Mouse (Mus musculus): ENCODE data around the gene Ddah2. TPM values are rescaled to one million over a fixed set of nuclear protein-coding genes. Genes with fewer than 3 reads are reported as not detected.
A peak's percentile ranks its signal among the peaks of the same experiment; 100 is the strongest.

Ddah2 gene
- polyA plus RNA-seq, 1 experiment from 2014 or later: 194 TPM

DNA sequence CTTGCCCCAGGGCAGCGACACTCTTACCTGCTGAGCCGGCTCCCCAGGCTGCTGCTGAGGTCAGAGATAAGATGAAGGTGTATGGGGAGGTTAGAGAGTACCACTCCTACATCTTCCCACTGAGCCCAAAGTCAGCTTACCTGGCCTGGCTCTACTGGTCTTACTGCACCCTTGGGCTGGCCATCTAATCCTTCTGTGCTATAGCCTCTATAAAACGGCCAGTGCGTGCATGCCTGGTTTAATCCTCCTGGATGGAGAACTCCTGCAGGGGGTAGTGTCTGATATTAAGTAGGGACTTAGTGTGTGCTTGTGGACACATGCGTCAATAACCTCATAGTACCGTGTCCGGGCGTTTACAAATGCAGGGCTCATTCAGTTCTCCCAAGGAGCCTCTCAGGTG, 38.3 kb upstream of the Ddah2 start:
- Histone ChIP-seq H3K4me1 (peaks cover 62% of the 10 kb centered on the region), H3K27ac (replicated peaks) (no peak overlapping the region), H3K9me3 (no peaks in the 10 kb centered on the region), H3K4me2 (no peak overlapping the region), H3K4me3 (no peak overlapping the region), H3K36me3 (peaks cover 9% of the 10 kb centered on the region), H3K27me3 (replicated peaks) (peaks cover 4% of the 10 kb centered on the region; the same call in 1 of the 2 replicates), H3K9ac (no peak overlapping the region)
- no peak for ATAC-seq (ENCODE audit: extremely low read depth, insufficient number of reproducible peaks, low FRiP score, low TSS enrichment)
- 80% methylated on average over 8 of the region's 8 CpGs for WGBS

DNA sequence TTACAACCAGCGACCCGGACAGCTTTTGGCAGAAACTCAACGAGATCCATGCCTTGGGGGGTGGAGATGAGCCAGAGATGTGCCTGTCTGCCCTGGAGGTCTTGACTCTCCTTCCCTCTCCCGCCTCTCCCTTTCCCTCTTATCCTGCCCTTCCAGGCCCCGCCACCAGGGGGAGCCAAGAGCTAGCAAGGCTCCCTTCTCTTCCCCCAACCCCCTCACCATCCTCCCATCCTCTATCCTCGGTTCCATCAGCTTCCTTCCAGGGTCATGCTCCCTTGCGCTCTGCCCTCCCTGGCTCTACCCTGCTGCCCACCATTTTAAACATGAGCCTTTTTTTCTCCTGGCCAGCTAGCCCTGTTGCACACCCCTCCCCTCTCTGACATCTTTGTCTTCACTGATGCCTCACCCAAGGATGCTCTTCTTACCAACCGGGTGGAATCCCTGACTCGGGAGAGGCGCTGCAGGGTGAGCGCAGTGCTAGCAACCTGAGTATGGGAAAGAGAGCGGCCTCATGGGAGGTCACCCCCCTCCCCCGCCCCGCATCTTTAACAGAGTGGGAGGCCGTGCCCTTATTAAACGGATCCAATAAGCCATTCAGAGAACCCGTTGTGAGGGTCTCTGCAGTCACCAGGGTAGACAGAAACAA, 37.5 kb upstream of the Ddah2 start:
- Histone ChIP-seq H3K4me2 (peak overlapping the region; percentile 46), H3K36me3 (peaks cover 1% of the 10 kb centered on the region), H3K9me3 (no peaks in the 10 kb centered on the region), H3K9ac (peak overlapping the region; percentile 52; the same call in 1 of the 2 replicates), H3K4me3 (peak overlapping the region; percentile 16), H3K4me1 (peaks cover 60% of the 10 kb centered on the region), H3K27me3 (replicated peaks) (peaks cover 4% of the 10 kb centered on the region; the same call in 1 of the 2 replicates), H3K27ac (replicated peaks) (peak overlapping the region; percentile 83)
- ATAC-seq (ENCODE audit: extremely low read depth, insufficient number of reproducible peaks, low FRiP score, low TSS enrichment): no peak
- 7% methylated on average over 17 of the region's 17 CpGs for WGBS

DNA sequence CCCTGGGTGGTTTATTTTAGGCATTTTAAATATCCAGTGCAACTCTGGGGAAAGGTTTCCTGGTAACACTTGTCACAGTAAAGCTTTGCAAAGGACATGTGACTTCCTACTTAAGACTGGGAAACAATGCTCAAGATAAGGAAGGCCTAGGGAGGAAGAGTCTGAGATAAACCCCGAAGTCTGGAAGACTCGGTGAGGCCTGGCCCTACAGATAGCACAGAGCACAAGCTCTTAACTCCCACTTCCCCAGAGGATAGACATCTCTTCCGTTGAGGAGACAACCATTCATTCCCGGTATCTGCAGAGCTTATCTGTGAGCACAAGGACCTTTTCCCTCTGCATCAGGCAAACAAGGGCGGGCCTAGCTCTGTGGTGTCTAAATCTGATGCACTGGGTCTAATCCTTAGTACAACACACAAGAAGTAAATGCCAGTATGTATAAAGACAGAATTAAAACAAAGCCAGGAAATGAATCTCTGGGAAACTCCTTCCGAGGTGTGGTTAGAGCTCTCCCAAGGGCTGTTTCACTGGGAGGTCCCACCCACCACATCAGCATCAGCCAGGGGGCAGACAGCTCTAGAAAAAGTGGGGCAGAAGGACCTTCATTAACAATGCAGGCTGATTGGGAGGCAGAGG, 36.9 kb upstream of the Ddah2 start:
- Histone ChIP-seq H3K9ac (peak overlapping the region; percentile 37; the same call in 1 of the 2 replicates), H3K9me3 (no peaks in the 10 kb centered on the region), H3K4me1 (peaks cover 60% of the 10 kb centered on the region)

DNA sequence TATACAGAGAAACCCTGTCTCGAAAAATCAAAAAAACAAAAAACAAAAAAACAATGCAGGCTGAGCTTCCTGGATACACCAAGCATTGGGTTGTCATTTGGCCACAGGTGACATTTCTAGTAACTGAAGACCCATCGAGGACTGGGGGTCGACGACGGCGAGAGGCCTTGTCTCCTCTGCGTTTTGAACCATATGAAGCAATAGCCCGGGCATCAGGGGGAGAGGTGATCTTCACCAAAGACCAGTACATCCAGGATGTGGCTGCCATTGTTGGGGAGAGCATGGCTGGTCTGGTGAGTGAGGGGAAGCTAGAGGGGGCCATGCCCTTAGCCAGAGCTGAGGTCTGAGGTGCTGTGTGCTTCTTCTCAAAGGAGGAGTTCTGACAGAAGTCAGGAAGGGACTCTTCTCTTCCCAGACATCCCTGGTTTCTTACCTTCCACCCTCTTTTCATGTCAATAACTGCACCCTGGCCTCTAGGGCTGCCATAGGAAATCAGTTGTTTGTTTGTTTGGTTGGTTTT, 36.2 kb upstream of the Ddah2 start:
- H3K4me2 ChIP-seq: no peak overlapping the region
- 0 out of 2 replicates have a peak overlapping the region, but pooled peaks have one; percentile 5 for H3K9ac ChIP-seq
- no peaks in the 10 kb centered on the region for H3K36me3 ChIP-seq
- peaks cover 66% of the 10 kb centered on the region for H3K4me1 ChIP-seq
- H3K9me3 ChIP-seq: no peaks in the 10 kb centered on the region
- H3K27ac ChIP-seq (replicated peaks): peak overlapping the region; percentile 83
- ATAC-seq (ENCODE audit: extremely low read depth, insufficient number of reproducible peaks, low FRiP score, low TSS enrichment): no peak
- H3K27me3 ChIP-seq (replicated peaks): peaks cover 4% of the 10 kb centered on the region; the same call in 1 of the 2 replicates
- 87% methylated on average over 8 of the region's 8 CpGs for WGBS
- no peak overlapping the region for H3K4me3 ChIP-seq

More for the DNA sequence above, 36.9 kb upstream of the Ddah2 start:
- peaks cover 4% of the 10 kb centered on the region; the same call in 1 of the 2 replicates for H3K27me3 ChIP-seq (replicated peaks)
- peak overlapping the region; percentile 16; the same call in 1 of the 2 replicates for H3K4me3 ChIP-seq
- ATAC-seq (ENCODE audit: extremely low read depth, insufficient number of reproducible peaks, low FRiP score, low TSS enrichment): peak; percentile 23; the same call in 1 of the 2 replicates
- peak overlapping the region; percentile 46 for H3K4me2 ChIP-seq
- H3K27ac ChIP-seq (replicated peaks): peak overlapping the region; percentile 83
- no peaks in the 10 kb centered on the region for H3K36me3 ChIP-seq
- WGBS: 11% methylated on average over 6 of the region's 6 CpGs

DNA sequence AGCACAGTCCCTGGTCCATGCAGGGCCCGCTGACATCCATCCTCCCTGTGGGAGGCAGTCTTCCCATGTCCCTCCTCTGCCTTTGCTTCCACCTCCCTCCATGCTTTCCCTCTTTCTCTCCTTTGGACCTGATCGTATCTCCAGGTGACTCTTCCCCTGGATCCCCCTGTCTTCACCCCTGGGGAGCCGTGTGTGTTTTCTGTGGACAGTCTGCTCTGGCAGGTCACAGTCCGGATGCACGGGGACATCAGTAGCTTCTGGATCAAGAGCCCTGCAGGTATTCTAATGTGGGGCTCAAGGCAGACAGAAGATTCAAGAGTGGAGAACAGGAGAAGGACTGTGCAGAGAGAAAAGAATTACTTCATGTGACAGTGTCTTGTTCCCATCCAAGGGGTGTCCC, 35.6 kb upstream of the Ddah2 start:
- Histone ChIP-seq H3K9ac (no peak overlapping the region), H3K4me1 (peaks cover 69% of the 10 kb centered on the region), H3K4me2 (no peak overlapping the region), H3K9me3 (no peaks in the 10 kb centered on the region), H3K4me3 (no peak overlapping the region), H3K36me3 (no peaks in the 10 kb centered on the region), H3K27ac (replicated peaks) (peak overlapping the region; percentile 83; the same call in 1 of the 2 replicates), H3K27me3 (replicated peaks) (peaks cover 4% of the 10 kb centered on the region; the same call in 1 of the 2 replicates)
- 86% methylated on average over 5 of the region's 5 CpGs for WGBS
- ATAC-seq (ENCODE audit: extremely low read depth, insufficient number of reproducible peaks, low FRiP score, low TSS enrichment): no peak

DNA sequence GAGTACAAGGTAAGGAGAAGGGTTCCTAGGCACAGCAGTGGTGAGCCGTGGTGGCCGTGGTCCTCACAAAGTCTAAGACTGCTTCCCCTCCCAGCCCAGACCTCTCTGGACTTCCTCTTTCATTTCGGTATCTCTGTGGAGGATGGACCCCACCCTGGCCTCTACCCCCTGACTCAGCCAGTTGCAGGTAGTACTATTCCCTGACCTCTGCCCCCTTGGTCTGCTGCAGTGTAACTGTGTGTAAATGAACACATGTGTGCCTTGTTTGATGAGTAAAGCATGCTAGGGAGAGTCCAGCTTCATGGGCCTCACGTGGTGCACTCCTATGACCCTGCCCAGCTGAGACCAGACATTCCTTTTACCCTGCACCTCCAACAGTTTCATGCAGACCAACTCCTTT, 35.1 kb upstream of the Ddah2 start:
- Histone ChIP-seq H3K9ac (peak overlapping the region; percentile 58), H3K4me3 (no peak overlapping the region), H3K27ac (replicated peaks) (no peak overlapping the region), H3K36me3 (no peaks in the 10 kb centered on the region), H3K4me1 (peaks cover 72% of the 10 kb centered on the region), H3K27me3 (replicated peaks) (peaks cover 4% of the 10 kb centered on the region; the same call in 1 of the 2 replicates), H3K9me3 (no peaks in the 10 kb centered on the region), H3K4me2 (no peak overlapping the region)
- ATAC-seq (ENCODE audit: extremely low read depth, insufficient number of reproducible peaks, low FRiP score, low TSS enrichment): no peak
- WGBS: 65% methylated on average over 4 of the region's 4 CpGs

DNA sequence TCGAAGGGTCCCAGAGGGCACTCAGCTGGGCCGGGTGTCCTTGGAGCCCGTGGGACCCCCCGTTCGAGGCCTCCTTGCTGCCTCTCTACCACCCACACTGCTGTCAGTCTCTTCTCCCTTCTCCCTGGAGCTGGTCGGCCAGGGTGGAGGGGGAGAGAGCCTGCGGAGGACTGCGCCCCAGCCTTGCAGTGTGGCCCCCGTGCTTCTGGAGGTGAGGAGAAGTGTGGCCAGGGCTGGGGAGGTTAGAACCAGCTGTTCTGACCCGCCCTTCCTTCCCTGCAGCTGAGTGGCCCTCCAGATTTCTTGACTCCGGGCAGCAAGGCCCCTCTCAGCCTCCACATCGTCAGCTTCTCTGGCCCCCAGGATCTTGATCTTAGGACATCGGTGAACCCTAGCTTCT, 34.6 kb upstream of the Ddah2 start:
- H3K4me1 ChIP-seq: peaks cover 75% of the 10 kb centered on the region
- H3K4me3 ChIP-seq: no peak overlapping the region
- H3K4me2 ChIP-seq: no peak overlapping the region
- H3K9ac ChIP-seq: peak overlapping the region; percentile 58
- no peak overlapping the region for H3K27ac ChIP-seq (replicated peaks)
- ATAC-seq (ENCODE audit: extremely low read depth, insufficient number of reproducible peaks, low FRiP score, low TSS enrichment): no peak
- WGBS: 69% methylated on average over 13 of the region's 13 CpGs
- no peaks in the 10 kb centered on the region for H3K36me3 ChIP-seq
- no peaks in the 10 kb centered on the region for H3K9me3 ChIP-seq
- H3K27me3 ChIP-seq (replicated peaks): peaks cover 4% of the 10 kb centered on the region; the same call in 1 of the 2 replicates

DNA sequence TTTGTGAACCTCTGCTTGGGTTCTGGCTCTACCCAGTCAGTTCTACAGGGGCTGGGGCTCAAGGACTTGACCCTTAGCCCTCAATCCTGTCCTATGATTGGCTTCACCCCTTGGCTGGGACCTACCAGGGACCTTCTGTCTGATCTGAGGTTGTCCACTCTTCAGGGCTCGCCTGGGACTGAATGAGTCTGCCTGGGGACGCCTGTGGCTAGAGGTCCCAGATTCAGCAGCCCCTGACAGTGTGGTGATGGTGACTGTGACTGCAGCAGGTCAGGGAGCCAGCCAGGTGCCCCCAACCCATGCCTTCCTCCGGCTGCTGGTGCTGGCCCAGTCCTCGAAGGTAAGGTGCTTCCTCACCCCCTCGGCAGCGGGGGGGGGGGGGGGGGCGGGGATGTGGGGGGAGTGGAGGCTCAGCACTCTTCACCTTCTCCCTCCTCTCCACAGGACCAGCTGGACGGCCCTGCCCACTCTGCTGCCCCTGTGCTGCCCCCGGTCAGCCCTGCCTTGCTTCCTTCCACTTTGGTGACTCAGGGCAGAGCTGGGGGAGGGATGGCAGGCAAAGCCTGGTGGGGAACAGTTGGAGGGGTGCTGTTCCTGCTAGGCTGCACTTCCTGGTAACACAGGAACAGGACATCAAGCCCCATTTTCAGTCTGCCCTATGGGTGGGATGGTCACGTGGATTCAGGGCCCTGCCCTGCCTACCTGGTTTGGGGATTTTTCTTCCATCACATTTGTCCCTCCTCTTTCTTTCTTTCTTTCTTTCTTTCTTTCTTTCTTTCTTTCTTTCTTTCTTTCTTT, 33.9 kb upstream of the Ddah2 start:
- Histone ChIP-seq H3K4me1 (peaks cover 77% of the 10 kb centered on the region), H3K9ac (peak overlapping the region; percentile 58), H3K27me3 (replicated peaks) (peaks cover 6% of the 10 kb centered on the region; the same call in 1 of the 2 replicates), H3K27ac (replicated peaks) (no peak overlapping the region), H3K9me3 (no peaks in the 10 kb centered on the region), H3K4me3 (no peak overlapping the region), H3K4me2 (no peak overlapping the region), H3K36me3 (no peaks in the 10 kb centered on the region)
- no peak for ATAC-seq (ENCODE audit: extremely low read depth, insufficient number of reproducible peaks, low FRiP score, low TSS enrichment)
- 63% methylated on average over 7 of the region's 10 CpGs for WGBS

DNA sequence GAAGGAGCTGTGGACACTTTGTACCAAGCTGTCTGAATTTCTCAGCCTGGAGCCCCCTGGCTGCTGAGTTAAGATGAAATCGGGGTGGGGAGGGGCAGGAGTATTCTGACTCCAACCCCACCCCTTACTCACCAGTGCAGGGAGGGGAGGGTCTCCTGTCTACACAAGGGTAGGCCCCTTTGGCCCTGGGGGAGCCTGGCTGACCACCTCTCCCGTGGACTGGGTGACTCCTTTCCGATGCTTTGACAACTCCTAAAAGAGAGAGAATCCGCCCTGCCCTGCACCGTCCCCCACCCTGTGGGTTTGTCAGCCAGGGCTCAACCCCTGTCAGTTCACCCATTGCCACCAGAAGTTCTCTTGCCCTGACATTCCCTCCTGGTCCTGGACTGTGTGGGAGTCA, 32.6 kb upstream of the Ddah2 start:
- Histone ChIP-seq H3K27me3 (replicated peaks) (0 out of 2 replicates have a peak, but pooled peaks cover 4% of the 10 kb centered on the region), H3K4me1 (peaks cover 73% of the 10 kb centered on the region), H3K36me3 (no peaks in the 10 kb centered on the region), H3K9ac (peak overlapping the region; percentile 6; the same call in 1 of the 2 replicates), H3K4me3 (no peak overlapping the region), H3K4me2 (no peak overlapping the region), H3K9me3 (no peaks in the 10 kb centered on the region), H3K27ac (replicated peaks) (no peak overlapping the region)
- no peak for ATAC-seq (ENCODE audit: extremely low read depth, insufficient number of reproducible peaks, low FRiP score, low TSS enrichment)
- WGBS: 83% methylated on average over 5 of the region's 5 CpGs

DNA sequence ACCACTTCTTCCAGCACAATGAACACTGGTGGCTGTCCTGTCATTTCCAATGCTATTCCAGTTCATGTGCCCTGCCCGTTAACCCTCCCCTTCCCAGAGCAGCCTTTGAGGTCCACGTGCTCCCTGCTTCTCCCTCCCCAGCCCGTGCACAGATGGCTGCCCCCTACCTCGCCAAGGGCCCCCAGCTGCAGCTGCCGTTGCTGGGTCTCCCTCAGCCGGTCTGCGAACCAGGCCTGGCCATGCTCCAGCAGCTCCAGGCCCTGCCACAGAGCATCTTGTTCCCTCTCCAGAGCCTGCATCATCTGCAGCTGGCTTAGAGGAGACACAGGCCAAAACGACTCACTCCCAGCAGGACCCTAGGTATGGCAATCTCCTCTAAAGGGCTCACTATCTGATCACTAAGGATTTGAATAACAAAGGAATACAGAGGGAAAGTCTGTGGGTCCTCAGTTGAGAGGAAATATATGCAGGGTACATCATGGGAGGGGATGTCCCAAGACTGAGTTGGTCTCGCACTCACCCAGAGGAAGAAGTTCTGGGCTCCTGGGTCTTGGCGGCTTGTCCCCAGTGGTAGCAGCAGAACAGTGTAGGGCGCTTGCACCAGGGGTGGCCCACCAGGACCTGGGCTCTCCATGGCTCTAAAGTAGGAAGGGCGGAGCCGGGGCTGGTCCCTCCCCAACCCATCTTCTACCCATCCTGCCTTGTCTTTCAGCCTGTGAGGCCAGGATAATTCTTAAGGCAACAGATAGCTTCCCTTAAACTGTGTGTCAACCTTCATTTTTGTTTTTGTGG, 31.4 kb upstream of the Ddah2 start, which contains the start of gene Sapcd1:
Gene Sapcd1 (minus strand): TSS at position 740 of the 792 bp plus-strand sequence.
- no peaks in the 10 kb centered on the region for H3K9me3 ChIP-seq
- 37% methylated on average over 13 of the region's 13 CpGs for WGBS
- ATAC-seq (ENCODE audit: extremely low read depth, insufficient number of reproducible peaks, low FRiP score, low TSS enrichment): no peak
- H3K9ac ChIP-seq: peak within 1 kb of the TSS; percentile 53
- no peaks in the 10 kb centered on the region for H3K36me3 ChIP-seq
- 0 out of 2 replicates have a peak within 1 kb of the TSS, but pooled peaks have one; percentile 6 for H3K4me3 ChIP-seq
- 0 out of 2 replicates have a peak, but pooled peaks cover 4% of the 10 kb centered on the region for H3K27me3 ChIP-seq (replicated peaks)
- H3K4me1 ChIP-seq: peaks cover 63% of the 10 kb centered on the region
- H3K4me2 ChIP-seq: peak within 1 kb of the TSS; percentile 36
- H3K27ac ChIP-seq (replicated peaks): 0 out of 2 replicates have a peak within 1 kb of the TSS, but pooled peaks have one; percentile 21

Measured in heart, embryonic 13.5 days (tissue).